Mouse (Mus musculus): ENCODE data around the gene Eef2kmt. TPM values are rescaled to one million over a fixed set of nuclear protein-coding genes. Genes with fewer than 3 reads are reported as not detected.

Eef2kmt gene
- polyA plus RNA-seq, 1 experiment, result 41.0 TPM

- DNase-seq (ENCODE audit: low spot score), result no peak
Observed at GRCm38 (mm10) chr16:5222140-5222539, 33.6 kb downstream of the Eef2kmt start, which contains the start of gene AU021092. Gene AU021092, minus strand, starts transcription at chr16:5222299.

GRCm38 (mm10) chr16:5221403-5221802 is 34.4 kb downstream of the Eef2kmt start:
- DNase-seq (ENCODE audit: low spot score), result no peak

DNA sequence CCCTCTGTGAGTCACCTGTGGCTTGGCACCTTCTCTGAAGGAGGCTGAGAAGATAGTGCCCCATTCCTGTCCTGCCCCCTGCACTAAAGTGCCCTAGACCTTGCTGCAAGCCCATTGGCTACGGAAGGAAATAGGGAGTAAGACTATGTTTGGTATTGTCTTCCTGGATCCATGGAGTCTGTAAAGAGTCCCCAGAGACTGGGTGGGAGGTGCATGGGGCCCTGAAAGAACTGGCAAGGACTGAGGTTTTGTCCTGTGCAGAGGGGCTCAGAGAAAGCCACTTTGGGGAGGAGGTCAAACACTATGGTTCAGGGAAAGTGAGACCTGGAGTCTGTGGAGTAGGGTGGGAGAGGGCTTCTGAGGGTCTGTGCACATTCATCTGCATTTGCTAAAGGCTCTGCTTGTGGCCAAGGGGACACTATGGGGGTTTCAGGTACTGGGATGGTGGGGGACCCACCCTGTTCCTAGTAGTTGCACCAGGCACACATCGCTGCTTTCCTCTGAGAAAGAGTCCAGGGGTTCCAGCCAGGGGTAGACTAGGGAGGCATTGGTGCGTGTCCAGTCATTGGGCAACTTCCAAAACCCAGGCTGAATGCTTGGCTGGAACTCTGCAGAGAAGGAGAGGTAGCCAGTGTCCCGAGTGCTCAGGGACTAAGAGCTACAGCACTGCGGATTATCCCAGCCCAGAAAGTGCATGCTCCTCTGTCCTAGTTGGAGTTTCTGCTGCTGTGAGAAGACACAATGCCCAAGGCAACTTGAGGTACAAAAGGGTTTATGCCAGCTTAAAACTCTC is 38.2 kb downstream of the Eef2kmt start:
- no peak for DNase-seq (ENCODE audit: low spot score)

DNA sequence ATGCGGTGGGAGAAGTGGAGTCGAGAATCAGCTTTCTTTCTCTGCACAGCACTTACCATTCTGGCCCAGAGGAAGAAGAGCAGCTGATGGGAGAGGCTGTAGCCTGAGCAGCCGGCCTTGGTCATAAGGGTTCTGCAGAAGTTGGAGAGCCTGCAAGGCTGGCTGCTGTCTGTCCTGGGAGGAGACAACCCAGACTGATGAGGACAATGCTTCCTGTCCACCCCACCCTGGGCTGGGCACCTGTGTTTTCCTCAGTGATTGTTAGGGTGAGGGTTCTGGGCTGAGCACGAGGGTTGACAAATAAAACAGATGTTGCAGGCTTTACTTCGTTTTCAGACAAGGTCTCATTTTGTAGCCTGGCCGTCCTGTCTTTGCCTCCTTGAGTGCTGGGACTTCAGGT is 39.1 kb downstream of the Eef2kmt start:
- DNase-seq (ENCODE audit: low spot score), result no peak

DNA sequence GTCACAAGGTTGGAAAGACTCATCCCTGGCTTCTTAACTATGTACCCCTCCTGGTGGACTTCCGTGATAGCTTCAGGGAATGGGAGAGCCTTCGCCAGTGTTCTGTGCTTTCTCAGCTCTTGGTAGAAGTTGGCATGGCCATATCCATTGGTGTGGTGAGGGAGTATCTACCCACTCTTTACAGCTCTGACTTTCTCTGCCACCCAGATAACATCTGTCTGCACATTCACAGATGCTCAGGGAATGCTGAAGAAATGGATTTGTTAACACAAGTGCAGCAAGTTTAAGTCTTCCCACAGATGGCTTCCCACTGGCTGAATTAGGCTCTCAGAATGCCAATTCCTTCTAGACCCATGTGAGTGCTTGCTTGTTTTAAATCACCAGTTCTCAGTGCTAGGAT is 41.7 kb downstream of the Eef2kmt start:
- no peak for DNase-seq (ENCODE audit: low spot score)

- no peak for DNase-seq (ENCODE audit: low spot score)
Observed at GRCm38 (mm10) chr16:5212150-5212549, 43.6 kb downstream of the Eef2kmt start.

DNA sequence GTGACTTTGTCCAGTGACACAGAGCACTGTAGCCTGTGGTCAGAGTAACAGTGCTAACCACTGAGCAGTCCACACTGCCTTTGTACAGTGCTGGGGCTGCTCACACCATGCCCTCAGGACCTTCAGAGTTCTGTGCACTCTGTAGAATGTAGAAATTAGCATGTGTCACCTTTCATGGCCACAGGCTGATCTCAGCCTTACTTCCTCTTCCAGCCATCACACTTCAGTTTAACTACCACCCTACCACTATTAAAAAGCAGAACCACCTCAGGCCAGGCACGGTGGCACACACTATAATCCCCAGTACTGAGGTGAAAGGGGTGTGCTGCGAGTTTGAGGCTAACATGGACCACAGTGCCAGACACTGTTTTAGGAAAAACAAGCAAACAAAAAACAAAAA is 45.4 kb downstream of the Eef2kmt start:
- no peak for DNase-seq (ENCODE audit: low spot score)

GRCm38 (mm10) chr16:5206051-5206450 is 49.7 kb downstream of the Eef2kmt start:
- no peak for DNase-seq (ENCODE audit: low spot score)

GRCm38 (mm10) chr16:5205431-5205970 is 50.3 kb downstream of the Eef2kmt start:
- DNase-seq (ENCODE audit: low spot score), result no peak

- DNase-seq (ENCODE audit: low spot score), result peak; percentile 70
Observed at GRCm38 (mm10) chr16:5203668-5204433, 51.9 kb downstream of the Eef2kmt start, which contains the start of gene Nagpa. Gene Nagpa, minus strand, starts transcription at chr16:5204012.

GRCm38 (mm10) chr16:5203200-5203599 is 52.6 kb downstream of the Eef2kmt start:
- no peak for DNase-seq (ENCODE audit: low spot score)

DNA sequence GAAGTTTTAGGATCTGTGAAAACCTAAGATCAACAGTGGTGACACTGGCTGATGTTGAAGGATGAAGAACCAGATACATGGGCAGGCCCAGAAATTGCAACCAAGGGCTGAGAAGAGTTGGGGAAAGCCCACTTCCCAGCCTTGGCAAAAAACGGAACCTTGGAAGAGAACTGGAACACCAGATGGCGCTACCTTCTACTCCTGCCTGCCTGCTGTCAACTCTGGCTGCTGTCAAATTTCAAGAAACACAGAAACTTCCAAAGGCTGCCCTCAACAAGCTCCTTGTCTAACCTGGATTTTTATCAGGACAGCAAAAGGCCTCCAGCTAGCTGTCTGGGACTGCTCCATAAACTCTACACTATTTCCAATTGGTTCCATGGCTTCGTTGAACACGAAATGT is 53.1 kb downstream of the Eef2kmt start:
- DNase-seq (ENCODE audit: low spot score), result no peak

- no peak for DNase-seq (ENCODE audit: low spot score)
Observed at GRCm38 (mm10) chr16:5195080-5195479, 60.7 kb downstream of the Eef2kmt start.

Other genes starting within 250 kb of the Eef2kmt start
- gene Smim22, start 248.7 kb downstream of the Eef2kmt start, polyA plus RNA-seq (2012; rRNA removed), result 72.4 and 92.6 TPM in 2 replicates
- gene Rogdi, start 242.4 kb downstream of the Eef2kmt start, polyA plus RNA-seq (2012; rRNA removed), result 59.9 and 64.7 TPM in 2 replicates
- gene Glyr1, start 206.1 kb downstream of the Eef2kmt start, polyA plus RNA-seq (2012; rRNA removed), result 79.8 and 84.7 TPM in 2 replicates
- gene Ubn1, start 205.9 kb downstream of the Eef2kmt start, polyA plus RNA-seq (2012; rRNA removed), result 32.5 and 33.1 TPM in 2 replicates
- gene Ppl, start 123.6 kb downstream of the Eef2kmt start, polyA plus RNA-seq (2012; rRNA removed), result 22.7 and 33.1 TPM in 2 replicates
- gene Sec14l5, start 108.9 kb downstream of the Eef2kmt start, polyA plus RNA-seq (2012; rRNA removed), result 0.13 and 0.18 TPM in 2 replicates
- 32.7 and 37.1 TPM in 2 replicates for gene Nagpa, start 52.0 kb downstream of the Eef2kmt start, polyA plus RNA-seq (2012; rRNA removed)
- gene AU021092, start 33.7 kb downstream of the Eef2kmt start, polyA plus RNA-seq (2012; rRNA removed), result 9.0 and 10.5 TPM in 2 replicates
- 46.0 and 52.5 TPM in 2 replicates for gene Alg1, start 22.4 kb downstream of the Eef2kmt start, polyA plus RNA-seq (2012; rRNA removed)